Comparison of ENCODE assay signal across 1 mouse cellular context in the genomic region with DNA sequence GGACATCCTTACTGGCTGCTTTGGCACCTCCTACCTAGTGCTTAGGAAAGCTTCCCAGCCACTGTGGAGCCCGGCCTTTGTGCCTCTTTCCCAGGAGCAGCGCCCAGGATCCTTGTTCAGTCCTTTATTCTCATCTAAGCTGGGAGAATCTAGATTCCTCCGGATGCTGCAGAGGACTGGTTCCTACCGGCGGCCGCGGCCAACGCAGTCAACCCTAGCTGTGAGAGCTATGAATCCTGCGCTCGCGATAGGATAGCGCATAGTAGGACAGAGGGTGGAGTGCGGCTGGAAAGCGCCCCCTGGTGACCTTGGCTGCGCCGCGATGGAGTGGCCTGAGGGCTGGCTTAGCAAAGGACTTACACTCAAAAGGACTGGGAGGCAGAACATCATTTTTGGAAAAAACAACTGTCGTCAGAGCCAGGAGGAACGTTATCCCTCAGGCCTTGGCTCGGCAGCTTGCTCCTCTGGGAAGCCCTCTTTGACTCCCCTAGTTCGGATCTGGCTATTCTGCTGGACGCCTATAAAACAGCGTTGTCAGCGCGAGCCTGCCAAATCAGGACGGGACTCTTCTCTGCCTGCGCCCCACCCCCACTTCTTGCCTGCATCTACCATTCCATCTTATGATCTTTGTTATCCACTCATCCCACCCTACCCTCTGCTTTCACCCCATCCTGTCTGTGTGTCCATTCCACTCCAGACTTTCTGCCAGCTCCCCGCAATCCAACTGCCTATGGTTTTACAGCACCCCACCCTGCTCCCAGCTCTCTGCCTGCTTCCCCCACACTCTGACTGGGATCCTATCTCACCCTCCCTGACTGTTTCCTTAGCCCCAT.
TF ChIP-seq lines count a peak whose summit lies in the region.

No protein-coding gene starts in this region.

TF ChIP-seq in MEL, 35 proteins besides CTCF, POLR2A, EP300 and RAD21:
- TF ChIP-seq TBP (IDR thresholded peaks at IDR 0.05; ENCODE audit: low read depth, low read length): no peak
- 0 out of 2 replicates have a peak, but pooled peaks have one; percentile 10 for TF ChIP-seq SMC3 (IDR thresholded peaks at IDR 0.05; ENCODE audit: low read depth, low read length)
- peak; percentile 99 for TF ChIP-seq ZKSCAN1 (IDR thresholded peaks at IDR 0.05; ENCODE audit: low read depth, low read length)
TF ChIP-seq in MEL: peak in this region for 2.
